Mouse (Mus musculus): ENCODE measurements around the gene Macrod2.

Gene Macrod2

DNA sequence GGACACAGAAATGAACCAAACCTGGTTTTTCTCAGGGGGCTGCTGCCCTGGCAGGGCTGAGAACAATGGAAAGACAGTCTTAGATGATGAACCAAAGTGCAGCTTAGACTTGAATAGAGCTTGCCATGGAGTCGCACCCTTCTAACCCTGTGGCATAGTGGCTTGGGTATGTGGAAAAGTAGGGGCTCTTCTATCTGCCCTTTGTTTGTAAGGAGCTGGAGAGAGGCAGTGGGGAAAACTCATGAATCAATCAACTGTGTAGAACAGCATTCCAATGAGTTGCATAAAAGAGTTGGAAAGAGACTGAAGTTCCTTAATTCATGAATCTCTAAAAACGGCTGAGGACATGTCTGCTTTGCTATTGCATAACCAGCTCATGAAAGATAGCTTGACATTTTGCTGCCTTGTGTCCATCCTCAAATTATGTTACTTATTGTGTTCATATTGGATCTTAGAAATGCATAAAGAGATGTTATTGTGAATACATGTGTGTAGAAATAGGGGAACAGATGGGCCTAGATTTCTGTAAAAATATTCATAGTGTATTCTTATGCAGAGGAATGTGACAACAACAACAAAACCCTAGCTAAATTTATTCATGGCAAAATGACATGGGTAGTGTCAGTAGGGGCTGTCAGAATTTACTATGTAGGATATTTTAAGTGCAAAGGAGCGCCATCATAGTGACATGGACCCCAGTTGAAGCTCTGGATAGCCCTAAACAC, 197.6 kb downstream of the Macrod2 start:
- DNase-seq, result no peak

DNA sequence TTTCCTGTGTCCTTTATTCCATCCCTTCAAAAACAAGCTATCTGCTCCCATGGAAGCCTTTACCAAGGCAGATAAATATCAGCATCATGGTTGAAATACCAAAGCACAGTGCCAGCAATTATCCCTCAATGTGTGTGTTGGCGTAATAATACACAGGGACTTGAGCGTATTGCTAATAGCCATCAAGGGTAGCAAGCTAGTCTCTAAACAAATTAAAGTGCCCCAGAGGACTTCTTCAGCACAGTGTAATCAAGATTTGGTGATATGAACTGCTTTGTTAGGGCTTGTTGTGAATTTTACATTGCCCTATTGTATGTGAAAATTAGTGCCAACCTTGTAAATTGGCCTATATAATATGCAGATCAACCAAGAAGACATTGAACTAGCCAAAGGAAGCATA, 201.8 kb downstream of the Macrod2 start:
- DNase-seq, result no peak

DNA sequence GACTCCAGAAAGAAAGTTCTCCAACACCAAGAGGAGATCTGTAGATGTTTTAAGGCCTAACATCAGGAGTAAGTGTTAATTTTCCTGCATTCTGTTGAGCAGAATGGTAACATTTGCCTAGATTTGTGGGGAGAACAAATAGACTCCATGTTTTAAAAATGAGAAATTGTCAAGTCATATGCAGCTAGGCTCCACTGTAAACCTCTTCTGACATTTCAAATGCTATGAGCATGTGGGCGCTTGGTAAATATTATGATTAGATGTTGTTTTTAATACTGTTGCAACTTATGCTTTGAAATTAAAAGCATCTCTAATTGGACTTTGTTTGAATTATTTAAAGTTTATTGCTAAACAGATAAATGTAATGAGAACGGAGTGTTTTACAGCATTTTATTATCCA, 220.3 kb downstream of the Macrod2 start:
- DNase-seq, result no peak

DNA sequence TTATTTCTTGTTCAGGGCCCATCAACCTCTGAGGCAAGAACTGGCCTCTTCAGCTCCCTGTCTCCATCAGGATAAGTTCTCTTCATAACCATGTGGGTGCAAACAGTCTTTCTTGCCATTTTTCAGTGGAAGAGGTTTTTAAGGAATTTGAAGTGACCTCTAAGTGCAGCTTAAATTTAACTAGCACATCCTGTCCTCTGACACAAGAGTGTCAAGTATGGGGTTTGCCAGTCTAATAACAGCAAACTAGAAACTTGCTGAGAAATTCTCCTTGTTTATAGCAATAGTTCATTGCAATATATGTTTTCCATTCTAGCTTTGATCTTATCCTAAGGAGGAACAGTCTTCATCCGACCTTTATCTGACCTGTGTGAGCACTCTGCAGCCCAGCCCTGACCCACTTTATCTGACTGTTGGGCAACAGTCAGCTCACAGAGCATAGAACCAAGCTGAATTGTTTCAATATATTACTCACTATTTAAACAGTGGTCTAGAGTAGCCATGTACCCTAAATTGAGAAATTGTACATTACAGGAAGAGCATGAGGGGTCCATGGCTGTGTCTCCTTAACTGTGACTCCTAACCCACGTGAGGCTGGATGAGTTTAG, 226.7 kb downstream of the Macrod2 start:
- no peak for DNase-seq

DNA sequence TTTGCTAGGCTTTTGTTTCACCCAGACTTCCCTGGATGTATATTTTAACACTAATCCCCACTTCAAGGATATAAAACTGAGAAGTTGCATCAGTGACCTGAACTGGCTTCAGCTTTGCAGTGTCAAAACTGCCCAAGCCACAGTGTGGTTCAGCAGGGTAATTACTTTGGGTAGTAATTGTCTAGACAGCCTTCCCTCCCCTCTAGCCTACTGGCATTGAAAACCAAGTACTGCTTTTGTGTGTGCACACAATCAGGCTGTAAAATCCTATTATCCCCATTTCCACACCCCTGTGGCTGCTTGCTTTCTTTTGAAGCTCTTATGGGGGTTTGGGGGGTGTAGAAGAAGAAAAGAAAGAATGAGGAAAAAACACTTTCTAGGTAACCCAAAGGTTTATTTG, 258.4 kb downstream of the Macrod2 start:
- no peak for DNase-seq

DNA sequence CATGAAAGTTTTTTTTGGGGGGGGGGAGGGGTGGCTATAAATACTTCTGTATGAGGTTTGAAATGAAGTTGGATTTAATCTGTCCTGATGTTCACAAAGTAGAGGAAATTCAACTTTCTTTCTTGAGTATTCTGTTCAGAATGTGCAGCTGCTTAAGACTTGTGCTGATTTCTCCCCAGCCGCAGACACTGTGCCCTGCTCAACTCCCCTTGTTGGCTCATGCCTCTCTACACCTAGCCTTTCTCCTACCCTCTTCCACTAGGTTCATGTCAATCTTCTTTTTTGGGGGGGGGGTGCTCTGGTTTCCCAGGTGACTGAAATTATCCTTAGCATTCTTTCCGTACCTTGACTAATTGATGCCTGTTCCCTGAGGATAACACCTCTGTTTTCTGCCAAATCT, 258.9 kb downstream of the Macrod2 start:
- no peak for DNase-seq

DNA sequence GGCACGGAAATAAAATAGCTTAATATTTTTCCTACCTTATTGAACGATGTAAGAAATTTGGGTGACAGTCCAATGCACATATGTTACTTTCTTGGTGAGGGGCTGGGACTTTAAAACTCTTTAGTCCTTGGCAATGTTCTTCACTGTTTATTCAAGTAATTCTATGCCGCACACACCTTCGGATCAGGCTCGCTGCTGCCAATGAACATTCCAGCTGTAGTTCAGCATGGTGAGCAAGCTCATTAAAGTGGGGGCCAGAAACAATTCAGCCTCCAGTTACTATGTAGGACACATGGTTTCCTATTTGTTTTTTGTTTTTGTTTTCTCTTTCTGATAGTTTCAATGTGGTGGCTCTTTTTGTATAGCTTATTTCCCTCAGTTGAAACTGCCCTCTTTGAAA, 267.6 kb downstream of the Macrod2 start:
- DNase-seq, result no peak

DNA sequence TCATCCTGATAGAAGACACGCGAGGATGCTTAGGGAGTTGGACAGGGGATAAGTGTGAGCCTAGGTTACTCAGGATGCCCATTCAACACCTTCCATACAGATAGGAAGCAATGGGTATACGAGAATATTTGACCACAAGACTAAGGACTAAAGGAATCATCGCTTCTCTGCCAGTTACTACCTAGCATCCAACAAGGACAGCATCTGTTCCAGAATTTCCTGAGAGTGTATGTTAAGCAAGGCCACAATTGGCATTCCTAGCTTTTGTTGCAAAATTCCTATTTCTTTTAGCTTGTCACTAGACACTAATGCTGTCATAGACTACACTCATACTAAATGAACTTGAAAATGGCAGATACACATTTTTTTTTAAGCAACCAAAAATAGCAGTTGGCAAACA, 269.3 kb downstream of the Macrod2 start:
- no peak for DNase-seq

DNA sequence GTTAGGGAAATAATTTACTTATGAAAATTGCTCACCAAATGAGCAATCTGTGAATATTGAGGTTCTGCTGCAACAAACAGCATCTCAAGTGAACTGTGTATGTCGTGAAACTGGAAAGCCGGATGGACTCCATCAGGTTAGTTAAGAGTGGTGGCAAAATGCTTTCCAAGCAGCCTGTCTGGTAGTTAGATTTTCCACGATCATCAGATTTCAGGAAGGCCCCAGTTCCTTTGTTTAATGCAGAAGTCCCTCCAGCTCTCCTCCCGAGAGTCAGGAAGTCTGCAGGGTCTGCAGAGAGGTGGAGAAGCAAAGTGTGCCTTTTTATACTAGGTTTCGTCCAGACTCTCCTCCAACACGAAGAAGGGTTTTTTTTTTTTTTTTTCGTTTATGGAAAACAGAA, 271.7 kb downstream of the Macrod2 start:
- DNase-seq, result no peak

DNA sequence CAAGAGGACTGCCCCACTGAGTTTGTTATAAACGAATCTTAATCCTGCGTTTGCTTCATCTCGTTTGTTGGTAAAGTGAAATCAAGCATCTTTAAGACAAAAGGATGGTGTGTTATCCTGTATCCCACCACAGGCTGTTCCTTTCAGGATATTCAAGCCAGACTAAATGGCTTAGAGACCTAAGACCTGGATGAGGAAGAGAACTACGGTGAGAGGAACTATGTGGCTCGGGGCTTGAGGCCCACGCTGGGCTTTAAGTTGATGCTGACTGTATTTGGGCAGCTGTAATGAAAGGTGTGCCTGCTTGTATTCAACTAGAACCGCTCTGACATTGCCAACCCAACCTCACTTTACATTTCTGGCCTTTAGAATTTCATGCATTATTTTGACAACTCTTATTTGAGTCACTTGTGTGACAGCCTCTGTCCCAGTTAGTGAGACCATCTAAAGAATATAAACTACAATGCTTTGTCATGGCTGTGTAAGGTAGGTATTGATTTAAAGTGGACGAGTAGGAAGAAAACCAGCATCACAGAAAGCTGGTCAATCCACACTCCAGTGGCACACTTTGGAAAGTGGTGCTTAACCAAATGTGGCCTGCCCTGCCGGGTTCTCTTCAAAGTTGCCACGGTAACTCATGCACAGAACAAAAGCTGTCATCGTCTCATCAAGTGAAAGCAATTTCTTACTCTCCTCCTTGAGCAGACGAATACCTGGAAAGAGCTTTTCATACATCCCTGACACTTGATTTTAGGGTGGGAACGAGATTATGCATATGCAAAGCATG, 272.3 kb downstream of the Macrod2 start:
- DNase-seq, result no peak

DNA sequence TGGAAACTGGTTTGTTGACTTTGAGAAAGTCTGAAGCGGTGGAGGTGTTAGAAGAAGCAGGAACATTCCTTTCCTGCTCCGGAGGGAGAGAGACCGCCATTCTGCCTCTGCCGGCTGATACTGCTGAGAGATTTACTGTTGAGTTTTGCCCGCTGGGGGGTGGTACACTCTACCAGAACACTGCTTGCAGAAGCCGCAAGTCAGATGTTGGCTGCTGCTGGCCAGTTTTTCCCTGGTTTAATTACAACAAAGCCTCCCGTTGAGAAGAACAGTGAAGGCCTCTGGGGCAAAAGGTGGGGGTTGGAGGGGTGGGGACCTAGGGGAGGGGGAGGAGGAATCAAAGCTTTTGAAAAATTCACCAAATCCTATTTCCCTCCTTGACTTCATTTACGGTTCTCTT, 273.2 kb downstream of the Macrod2 start:
- peak; percentile 73 for DNase-seq

DNA sequence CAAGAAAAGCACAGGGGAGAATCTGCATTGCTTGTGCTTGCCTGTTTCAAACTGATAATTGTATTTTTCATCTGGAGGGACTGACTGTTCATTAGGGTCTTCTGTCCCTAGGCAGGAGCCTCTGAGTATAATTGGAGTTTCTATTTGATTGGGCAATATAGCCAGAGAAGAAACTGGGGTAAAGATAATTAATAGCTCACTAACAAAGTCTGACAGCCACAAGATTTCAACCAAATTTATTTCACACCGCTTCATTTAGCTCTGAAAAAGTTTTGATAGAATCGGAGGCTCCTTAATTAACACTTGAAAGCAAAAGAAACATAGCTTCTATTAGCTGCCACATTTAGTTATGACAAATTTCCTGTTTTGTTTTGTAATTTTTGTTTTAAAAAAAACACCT, 274.0 kb downstream of the Macrod2 start:
- no peak for DNase-seq

DNA sequence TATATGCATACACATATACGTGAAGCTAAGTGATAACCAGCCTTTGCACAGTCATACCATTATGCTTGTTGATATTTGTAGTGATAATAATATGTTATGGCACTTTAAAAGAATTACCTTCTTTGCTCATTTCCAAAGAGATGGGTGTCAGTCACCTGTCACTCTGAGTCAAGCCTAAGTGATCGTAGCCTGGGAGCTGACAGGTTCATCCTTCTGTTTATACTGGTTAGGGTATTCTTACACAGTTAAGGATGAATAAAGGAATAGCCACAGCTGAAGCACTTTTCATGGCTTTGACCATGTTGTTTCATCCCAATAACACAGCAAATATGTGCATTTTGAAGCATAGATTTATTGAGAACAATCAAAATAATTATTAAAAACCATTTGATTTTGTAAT, 274.7 kb downstream of the Macrod2 start:
- no peak for DNase-seq

DNA sequence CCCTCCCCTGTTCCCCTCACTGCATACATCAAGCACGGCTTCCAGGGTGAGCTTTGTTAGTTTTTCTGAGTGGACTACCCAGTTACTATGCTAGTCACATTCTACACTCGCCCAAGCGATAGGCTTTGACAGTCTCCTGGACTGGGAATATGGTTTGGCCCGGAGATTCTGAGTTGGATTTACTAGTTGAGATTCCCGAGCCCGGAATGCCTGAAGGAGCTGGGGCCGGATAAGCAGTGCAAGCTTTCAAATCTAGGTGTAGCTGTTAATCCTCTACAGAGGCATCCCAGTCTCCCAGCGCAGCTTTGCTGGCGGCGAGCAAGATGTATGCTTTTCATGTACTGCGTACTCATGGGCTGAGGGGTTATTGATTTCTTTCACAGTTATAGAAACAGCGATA, 275.3 kb downstream of the Macrod2 start:
- peak; percentile 30 for DNase-seq

DNA sequence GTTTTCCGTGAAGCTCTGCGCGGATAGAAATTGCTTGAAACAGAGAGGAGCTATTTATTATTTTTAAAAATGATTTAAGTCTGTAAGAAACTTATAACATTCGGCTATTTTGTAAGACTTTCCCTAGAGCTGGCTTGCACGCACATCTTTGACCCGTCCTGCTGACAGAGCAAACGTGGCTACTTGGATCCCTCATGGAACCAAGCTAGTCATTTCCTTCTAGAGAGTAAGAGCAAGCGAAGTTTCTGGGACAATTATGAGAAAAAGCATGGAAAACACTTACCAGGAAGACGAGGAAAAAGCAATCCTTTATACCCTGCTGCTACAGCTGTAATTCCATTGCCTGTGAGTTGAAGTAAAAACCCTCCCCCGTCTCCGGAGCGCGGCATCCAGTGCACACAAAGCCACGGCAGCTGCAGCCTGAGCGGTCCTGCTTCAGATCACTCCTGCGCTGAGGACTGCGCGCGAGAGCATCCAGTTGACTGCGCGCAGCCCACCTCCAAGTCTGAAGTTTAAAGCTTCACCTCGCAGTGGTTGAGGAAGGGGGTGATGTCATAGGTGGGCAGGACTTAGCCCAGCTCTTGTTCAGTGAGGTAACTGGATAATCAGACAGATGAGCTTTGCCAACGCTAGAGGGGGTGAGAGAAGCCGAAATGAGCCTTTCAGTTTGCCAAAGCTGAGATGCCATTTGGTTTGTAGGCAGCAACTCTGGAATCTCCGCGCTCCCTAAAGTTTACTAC, 276.0 kb downstream of the Macrod2 start, which contains the start of gene Flrt3:
Flrt3 (minus strand) TSS at position 507 of the 740 bp plus-strand sequence.
- peak; percentile 95 for DNase-seq

DNA sequence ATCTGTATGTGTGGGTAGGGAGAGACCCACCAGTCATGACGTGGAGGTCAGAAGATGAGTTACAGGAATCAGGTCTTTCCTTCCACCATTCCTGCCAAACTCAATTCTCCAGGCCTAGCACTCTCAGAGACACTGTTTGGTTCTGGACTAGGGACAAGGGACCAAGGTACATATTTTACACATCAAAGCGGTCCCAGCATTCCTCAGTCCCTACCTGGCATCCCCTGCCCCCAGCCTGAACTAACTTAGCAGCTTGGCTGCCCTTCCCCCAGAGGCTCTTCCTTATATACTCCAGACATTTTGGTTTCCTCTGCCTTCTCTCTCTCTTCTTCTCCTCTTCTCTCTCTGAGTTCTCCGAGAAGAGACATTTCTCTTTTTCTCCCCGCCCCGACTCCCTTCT, 278.4 kb downstream of the Macrod2 start:
- no peak for DNase-seq

DNA sequence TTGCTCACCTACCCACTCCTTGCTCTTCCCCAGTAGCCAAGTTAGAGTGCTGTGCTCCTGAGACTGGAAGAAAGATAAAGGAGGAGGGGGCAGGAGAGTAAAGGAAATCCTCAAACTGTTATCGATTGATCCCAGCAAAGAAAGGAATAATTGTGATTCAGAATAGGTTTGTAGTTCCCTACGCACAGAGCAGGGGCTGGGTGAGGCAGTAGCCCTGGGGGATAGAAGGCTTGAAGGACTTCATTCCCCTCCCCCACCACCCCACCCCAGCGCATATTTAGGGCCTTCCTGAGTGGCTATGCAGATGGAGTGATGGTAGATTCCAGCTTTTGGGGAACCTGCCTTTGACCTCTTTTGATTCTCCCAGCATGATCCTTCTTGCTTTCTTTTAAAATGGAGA, 281.6 kb downstream of the Macrod2 start:
- DNase-seq, result no peak

DNA sequence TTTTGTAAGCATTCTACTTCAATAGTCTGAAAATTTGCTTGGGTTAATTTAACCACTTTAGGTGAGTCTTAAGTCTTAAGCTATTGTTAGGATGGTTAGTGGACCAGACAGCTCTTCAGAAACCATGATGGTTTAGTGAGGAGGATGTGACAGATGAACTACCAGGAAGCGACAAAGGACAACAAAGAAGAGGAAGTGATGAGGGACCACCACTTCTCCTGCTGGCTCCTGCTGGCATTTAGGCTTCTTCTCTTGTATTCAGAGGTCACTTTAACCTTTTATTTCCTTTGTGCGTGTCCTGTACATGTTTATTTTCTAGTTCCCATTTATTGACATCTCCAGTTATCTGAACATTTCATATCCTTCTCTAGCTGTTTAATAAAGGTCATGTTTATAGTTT, 295.8 kb downstream of the Macrod2 start:
- DNase-seq, result no peak

DNA sequence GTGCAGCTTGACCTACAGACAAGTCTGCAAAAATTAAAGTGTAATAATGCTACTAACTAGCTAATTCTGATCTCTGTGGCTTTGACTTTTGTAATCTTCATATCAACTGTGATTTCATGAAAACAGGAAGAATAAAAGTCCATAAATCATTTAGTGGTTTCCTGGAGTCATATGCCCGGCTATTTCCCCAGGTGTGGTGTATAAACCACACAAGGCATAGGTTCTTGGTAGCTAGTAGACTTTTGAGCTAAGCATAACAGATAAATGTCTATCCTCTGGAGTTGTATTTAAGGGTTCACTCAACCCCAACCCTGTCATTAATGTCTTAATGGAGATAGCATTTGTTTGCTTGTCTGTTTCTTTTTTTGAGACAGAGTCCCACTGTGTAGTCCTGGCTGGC, 296.3 kb downstream of the Macrod2 start:
- no peak for DNase-seq

DNA sequence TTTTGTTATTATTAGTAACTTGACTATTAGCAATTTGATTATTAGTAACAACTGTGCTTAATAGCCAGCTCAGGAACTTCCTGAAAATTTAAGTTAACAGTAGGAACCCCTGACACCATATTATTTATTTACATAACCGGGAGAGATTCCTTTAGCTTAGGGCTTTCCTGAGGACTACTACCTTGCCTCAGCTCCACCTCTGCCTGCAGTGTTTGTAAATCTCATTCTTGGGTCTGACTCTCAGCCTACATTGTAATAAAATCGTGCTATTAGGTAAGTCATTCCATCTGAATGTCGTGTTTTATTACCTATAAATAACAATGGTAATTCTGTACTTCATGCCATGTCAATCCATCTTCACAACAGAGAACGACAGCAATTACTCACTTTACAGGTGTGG, 297.4 kb downstream of the Macrod2 start:
- no peak for DNase-seq

DNA sequence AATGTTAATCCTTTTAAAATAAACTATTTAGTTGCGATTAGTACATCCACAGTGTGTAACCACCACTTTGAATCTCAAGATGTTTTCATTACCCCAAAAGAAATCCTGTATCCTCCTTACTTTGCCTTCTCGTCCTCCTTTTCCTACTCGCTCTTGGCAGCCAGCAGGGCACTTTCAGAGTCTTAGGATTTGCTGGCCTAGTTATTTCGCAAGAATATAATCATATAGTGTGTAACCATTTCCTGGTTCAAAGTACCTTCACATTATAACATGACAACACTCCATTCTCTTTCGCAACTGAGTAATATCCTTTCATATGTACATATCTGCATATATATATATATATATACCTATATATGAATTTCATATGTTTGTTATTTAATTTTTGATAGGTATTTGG, 298.7 kb downstream of the Macrod2 start:
- DNase-seq, result no peak

DNA sequence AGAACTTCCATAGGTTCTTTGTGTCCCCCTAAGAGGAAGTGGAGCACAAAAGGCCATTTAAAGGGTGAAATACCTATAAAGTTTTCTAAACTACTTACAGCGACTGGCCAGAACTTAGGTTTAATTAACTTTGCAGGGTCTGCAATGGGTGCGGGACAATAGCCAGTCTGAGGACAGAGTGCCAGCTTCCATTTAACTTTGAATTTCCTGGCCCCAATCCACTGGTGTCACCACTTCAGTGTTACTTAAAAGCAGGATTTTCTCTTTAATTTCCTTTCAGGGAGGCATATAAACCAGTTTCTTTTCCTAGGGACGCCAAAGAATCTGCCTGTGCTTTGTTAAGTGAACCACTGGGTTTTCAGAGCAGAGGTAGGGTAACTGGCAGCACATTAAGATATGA, 303.5 kb downstream of the Macrod2 start:
- DNase-seq, result no peak

DNA sequence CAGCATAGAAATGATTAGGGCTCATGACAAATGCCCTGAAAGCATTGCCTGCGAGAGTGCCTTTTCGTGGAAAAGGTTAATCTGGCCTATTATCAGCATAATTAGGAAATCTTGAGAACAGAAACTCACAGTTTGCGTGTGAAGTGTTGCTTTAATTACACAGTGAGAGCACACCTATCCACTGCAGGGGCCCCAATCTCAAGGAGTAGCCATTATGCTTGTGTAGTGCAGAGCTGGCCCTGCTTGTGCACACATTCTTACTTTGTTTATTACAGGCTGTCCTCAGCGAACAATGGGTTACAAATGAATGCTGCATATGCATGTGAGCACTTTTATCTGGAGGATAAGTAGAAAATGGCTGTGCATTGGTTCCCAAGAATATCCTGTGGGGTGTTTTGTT, 308.3 kb downstream of the Macrod2 start:
- no peak for DNase-seq

Data from kidney, adult 9 months (tissue).